Mouse (Mus musculus) activated CD4-positive, CD25-positive, alpha-beta regulatory T cell, adult 4 months (primary cell): Measurements from ENCODE around the gene Rnf38. TPM values are rescaled to one million over a fixed set of nuclear protein-coding genes. Genes with fewer than 3 reads are reported as not detected.

ENCODE experiments used
- ATAC-seq: one replicate; pipeline ENCODE4 v1.8.0; 2017
- polyA plus RNA-seq, 2 experiments: library from polyadenylated mRNA; unstranded; fragments of 100-300 nt; shearing (Covaris generic); gene quantifications; one replicate each; pipeline ENCODE4 v1.2.1; 2017

Gene Rnf38
- polyA plus RNA-seq, 2 experiments from 2014 or later: 21.0 to 29.2 TPM

DNA sequence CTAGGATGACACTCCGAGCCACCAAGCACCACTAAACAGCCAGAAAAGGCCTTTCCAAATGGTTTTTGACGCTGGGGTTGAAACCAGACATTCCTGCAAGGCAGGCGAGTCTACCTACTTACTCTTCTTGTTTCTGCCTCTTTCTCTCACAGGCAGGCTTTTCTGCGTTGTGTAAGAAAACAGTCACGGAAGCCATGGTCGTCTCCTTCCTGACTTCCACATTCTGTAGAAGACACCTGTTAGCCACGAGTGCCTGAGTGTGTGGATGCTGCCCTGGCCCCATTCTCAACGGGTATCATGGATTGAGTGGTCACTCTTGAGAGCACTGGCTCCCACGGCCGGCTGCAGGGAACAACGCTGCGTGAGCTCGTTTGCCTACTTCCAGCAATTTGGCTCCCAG is 118.5 kb downstream of the Rnf38 start:
- ATAC-seq: no peak

DNA sequence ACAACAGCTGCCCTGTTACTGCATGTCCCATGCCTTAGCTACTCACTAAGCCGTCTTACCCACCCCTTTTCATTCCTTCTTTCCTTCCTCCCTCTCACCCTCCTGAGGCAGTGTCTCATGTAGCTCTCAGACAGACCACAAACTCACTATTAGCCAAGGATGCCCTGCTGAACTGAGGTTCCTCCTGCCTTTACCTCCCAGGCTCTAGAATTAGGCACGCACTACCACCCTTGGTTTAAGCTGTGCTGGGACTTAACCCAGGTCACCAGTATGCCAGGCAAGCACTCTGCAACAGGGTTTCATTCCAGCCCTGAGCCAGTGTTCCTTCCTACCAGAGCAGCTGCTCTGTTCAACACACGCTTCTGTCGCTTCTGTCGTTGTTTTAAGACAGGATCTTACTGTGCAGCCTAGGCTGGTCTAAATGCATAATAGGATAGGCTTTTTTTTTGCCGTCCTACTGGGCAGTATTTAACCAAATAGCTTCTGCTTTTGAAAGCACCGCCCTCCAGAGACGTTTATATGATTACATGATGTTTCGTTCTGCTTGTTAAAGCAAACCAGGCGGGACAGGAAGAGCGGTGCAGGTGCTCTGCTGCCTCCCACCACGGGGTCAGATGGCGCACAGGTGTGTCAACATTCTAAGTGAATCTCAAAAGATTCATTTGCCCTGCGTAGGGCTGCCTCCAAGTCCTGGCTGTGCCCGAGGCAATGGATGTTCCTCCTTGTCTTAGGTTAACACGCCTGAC is 120.0 kb downstream of the Rnf38 start:
- no peak for ATAC-seq

DNA sequence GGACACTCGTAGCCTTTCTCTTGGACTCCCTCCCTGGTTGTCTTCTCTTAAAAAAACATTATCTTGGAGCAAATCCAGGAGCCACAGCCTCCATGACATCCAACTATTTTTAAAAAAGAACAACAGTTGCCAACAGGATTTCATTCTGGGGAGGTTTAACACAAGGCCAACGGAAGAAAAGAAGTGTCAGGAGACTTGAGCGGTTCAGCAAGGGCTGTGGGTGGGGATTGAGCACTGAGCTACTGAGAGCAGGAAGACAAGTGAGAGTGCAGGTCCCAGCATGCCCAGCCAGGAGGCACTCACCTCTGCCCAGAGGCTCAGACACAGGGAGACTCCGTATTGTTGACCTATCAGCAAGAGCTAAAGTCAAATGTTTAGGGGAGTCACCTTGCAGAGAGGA is 120.8 kb downstream of the Rnf38 start:
- ATAC-seq: no peak

DNA sequence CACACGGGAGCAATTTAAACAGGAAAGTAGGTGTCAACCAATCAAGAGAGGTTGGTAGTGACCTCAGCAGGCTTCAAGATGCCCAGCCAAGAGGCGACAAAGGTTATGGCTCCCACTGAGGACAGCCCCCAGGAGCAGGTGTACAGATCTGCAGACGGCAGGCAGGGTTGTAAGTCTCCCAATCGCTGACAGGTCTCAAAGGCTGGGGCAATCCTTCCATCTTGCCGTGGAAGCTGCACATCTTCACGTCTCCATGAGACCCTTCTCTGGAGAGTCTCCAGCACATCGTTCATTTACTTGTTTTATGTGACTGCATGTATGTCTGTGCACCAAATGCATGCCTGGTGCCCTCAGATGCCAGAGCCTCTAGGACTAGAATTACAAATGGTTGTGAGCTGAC is 122.8 kb downstream of the Rnf38 start:
- ATAC-seq: no peak

DNA sequence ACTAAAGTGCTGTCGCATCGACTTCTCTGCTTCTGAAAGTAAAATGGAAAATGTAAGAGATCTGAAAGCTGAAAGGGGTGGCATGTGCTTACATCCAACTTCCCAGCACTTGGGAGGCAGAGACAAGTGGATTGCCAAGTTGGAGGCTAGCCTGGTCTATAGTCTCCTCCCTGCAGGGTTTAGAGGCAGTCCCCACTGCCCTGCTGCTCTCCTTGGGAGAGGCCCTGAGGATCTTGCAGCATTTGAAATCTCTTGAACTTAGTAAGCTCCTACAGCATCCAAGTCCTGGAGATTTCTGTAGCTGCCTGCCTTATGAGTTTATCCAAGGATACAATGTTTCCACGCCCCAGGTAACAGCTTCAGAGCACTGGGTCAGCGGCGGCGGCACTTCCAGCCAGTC is 125.3 kb downstream of the Rnf38 start:
- no peak for ATAC-seq

DNA sequence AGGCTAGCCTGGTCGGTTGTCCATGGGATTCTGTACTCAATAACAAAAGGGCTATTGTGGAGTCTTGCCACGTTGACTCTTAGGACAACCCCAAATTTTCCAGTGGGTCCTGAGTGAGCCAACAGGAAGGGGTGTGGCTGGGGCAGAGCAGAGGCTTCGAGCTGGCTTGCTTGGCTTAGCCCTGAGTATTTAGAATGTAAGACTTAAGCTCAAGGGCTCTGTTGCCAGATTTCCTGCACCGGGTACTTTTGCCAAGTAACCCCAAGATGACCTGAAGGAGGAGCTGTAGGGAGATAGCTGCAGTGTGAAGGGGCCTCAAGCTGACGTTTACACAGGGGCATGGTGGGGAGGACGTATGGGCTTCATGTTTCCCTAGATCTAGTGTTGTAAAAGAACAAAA is 126.2 kb downstream of the Rnf38 start:
- no peak for ATAC-seq

DNA sequence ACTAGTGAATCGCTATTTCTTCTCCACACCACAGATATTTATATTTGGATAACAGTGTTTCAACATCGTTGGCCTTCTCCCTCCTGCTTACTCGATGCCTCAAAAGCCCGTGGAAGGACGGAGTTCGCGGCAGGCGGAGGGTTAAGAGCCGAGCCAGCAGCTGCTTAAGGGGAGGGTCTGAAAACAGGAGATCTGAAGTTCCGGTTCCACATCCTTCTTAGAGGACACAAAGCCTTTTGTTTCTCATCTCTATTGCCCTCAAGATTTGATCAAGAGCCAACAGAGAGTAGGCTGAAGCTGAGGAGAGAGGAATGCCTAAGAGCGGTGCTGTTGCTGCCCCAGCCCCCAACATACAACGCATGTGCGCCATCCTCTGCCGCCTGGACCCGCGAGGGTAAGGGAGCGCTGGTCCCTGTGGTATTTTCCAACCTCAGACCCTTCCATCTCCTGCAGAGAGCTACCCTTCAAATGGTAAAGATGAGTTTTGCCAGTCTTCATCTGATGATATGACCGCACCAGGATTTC is 127.2 kb downstream of the Rnf38 start:
- ATAC-seq: no peak

DNA sequence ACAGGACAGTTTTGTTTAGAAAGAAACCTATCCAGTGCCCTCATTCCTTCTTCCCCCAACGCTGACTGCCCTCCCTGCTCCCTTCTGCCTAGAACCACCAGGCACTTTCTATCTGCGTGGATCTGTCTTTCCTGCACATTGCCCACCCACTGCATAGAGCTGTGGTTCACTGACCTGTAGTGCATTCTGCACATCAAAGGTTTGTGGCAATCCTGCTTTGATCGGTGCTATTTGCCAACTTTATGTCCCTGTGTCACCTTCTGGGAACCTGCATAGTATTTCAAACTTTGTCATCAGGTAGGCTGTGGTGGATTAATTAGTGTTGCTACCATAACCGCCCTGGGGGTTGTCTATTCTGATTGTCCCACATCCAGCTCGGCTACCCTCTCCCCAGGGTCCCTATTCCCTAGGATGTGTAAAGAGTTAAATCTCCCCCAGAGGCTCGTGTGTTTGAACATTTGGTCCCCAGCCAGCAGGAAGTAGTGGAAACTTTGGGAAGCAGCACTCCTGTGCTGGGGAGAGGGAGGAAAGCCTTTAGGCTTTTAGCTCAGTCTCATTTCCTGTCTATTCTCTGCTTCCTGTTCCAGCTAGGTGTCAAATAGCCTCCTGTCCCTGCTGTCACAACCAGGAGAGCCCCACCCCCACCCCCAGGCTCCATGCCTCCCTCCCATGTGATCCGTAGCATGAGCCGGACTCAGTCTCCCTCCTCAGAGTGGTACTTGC is 129.2 kb downstream of the Rnf38 start:
- ATAC-seq: no peak

DNA sequence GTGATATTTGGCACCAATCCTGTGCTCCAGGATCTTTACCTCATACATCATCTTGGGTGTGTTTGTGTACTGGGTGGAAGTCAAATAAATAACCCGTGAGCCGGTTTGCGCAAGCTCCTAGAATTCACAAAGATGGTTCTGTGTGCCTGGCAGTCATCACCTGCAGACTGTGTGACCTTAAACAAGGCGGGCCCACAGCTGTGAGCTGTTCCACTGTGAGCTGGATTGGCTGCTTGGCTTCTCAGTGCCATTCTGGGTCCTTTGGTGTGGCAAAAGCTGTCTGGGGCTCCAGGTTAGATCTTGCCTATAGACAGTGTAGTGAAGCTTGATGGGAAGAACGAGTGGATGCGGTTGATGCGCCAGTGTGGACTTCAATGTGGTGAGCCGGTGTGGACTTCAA is 130.0 kb downstream of the Rnf38 start:
- no peak for ATAC-seq

DNA sequence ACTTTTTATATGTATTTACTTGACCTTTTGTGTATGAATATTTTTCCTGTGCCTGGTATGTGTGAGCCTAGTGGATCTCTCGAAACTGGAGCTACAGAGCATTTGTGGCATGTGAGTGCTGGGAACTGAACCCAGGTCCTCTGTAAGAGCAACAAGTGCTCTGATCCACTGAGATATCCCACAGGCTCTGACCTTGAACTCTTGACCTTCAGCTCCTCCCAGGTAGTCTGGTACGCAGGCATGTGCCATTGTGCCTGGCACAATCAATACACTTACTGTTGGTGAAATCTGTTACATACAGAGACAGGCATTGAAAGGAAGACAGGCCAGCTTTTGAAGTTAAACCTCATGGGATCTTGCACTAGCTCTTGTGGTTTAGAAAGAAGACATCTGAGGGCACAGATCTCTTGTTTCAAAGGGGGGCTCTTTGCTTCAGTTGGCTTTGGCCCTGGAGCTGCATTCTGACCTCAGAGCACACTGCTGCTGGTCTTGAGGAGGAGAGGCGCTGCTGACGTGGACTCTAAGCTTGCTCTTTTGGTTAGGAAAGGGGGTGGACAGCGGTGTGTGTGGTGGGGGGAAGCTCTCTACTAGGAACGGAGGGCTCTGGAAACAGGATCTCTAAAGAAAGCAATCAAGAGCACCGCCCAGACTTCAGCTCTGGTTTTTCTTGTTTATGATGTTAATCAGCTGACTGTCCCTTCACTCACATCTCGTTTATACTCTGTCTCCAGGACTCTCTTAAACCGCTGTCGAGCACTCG is 135.8 kb downstream of the Rnf38 start:
- ATAC-seq: no peak

DNA sequence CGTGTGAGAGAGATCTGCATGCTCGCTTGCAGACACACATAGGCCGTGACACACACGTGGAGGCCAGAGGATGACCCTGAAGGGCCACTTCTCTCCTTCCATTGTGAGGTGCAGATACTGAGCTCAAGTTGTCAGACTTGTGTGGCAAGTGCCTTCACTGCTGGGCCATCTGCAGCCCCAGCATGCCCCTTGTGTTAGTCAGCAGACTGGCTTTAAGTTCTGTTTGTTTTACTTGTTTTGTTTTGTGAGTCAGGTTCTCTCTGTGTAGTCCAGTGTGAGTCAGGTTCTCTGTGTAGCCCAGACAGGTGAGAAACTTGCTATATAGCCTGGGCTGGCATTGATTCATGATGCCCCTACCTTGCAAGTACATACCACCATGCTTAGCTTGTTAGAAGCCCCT is 139.1 kb downstream of the Rnf38 start:
- no peak for ATAC-seq

DNA sequence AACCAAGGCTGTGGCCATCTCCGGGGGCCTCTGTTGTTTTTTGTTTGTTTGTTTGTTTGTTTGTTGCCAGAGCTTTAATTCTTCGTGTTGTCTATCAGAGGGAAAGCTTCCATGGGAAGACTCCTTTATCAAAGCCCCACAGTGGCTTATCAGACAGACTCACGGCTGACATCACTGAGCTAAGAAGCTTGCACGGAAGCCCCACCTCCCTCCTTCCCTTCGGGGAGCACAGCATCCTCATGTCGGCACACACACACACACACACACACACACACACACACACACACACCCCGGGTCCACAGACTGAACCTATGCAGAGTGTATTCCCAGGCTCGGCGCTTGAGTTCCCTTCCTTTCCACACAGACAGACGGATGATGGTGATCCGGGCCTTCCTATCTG is 141.2 kb downstream of the Rnf38 start:
- ATAC-seq: no peak

DNA sequence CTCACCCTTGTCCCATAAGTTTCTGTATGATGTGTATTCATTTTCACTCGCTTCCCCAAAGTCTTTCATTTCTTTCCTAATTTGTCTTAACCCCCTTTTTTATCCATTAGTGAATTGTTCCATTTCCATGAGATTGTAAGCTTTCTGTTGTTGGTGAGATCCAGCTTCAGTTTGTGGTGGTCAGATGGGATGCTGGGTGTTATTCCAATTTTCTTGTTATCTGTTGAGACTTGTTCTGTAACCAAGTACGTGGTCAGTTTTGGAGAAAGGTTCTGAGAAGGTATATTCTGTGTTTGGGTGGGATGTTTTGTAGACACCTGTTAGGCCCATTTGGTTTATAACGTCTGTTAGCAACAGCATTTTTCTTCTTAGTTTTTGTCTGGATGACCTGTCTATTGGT is 148.0 kb downstream of the Rnf38 start:
- ATAC-seq: no peak

DNA sequence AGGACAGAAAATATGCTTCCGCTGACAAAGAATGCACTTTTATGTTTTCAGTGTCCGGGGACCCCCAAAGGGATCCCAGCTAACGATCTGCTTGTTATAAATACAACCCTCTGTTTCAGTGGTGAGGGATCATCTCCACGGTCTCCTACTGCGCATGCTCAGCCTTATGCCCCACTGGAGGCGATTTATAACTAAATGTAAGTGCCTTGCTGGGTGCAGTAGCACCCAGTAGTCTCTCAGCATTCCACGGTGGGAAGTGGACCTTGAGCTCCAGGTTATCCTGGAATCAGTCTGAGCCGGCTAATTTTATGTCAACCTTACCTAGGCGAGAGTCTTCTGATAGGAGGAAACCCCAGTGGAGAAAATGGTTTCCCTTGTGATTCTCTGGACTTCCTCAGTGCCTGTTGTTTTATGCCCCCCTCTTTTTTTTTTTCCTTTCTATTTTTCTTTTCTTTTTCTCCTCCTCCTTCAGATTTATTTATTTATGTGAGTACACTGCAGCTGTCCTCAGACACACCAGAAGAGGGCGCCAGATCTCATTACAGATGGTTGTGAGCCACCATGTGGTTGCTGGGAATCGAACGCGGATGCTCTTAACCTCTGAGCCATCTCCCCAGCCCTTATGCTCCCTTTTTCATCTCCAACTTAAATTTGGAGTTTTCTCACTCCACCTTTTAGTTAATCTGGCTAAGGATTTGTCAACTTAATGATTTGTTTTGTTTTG is 148.8 kb downstream of the Rnf38 start:
- ATAC-seq: no peak

DNA sequence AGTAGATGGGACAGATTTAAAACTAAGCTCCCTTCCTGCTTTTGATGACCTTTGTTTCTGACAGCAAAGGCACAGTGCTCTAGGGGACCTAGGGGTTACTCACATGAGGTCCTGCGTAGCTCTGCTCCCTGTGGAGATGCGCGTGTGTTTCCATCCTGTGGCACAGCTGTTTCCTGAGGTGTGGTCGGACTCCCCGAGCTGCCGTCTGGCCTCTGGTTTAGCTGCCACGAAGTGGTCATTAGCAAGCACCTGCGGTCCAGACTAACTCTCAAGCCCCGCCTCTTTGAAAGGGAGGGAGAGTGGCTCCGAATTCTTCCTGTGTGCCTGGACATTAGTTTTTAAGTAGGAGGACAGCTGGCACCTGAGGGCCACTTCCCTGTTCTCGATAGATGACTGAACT is 149.6 kb downstream of the Rnf38 start, which contains the start of gene Gne:
Gne (minus strand) TSS at position 233 of the 400 bp plus-strand sequence.
- ATAC-seq: no peak

DNA sequence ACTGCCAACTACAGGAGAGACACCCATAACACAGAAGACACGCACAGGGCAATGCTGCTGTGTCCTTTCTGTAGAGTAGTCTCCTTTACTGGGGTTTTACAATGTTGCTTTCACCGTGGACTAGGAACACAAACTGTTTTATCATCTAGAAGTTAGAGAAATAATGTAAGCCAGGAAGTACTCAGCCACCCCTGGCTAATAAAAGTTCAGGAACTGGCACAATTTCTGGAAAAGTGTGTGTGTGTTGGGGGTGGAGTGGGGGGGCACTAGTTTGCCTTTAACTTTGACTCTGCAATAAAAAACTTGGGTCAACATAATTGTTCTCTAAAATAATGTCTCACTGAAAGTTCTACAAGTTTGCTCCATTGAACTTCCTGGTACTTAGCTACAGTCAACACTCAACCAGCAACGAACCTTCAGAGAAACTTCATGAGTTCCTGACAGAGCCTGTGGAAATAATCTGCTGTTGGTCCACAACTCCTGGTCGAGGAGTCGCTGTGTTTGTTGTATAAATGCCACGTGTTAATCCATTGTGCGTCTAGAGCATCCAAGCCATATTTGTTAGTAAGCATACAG is 155.1 kb downstream of the Rnf38 start:
- ATAC-seq: no peak

Other genes starting within 250 kb of the Rnf38 start
- 100 to 1,000 TPM; 109 to 116 TPM for gene Clta, start 229.3 kb downstream of the Rnf38 start, polyA plus RNA-seq
- 10 to 100 TPM; 14.1 to 17.9 TPM for gene Gne, start 149.6 kb downstream of the Rnf38 start, polyA plus RNA-seq
- 10 to 100 TPM; 10.4 to 14.9 TPM for gene Melk, start 67.1 kb upstream of the Rnf38 start, polyA plus RNA-seq